Mouse (Mus musculus): ENCODE results near the gene Nucb1.

DNA sequence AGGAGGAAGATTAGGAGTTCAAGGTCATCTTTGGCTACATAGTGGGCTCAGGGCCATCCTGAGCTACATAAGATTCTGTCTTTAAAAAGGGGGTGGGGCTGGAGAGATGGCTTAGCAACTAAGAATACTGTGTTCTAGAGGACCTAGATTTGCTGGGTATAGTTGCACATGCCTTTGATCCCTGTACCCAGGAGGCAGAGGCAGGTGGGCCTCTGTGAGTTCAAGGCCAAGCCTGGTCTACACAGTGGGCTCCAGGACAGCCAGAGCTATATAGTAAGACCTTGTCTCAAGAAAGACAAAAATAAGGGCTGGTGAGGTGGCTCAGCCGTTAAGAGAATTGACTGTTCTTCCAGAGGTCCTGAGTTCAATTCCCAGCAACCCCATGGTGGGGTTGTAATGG lies 60.2 kb downstream of the Nucb1 start:
- TF ChIP-seq CTCF (IDR thresholded peaks at IDR 0.05; ENCODE audit: borderline replicate concordance, insufficient read depth, low read length) (no peak), POLR2A (IDR thresholded peaks at IDR 0.05; ENCODE audit: low read depth, low read length) (no peak)
